Mouse (Mus musculus) MEL (cell line): ENCODE measurements around the gene Prrc2b. TPM values are rescaled to one million over a fixed set of nuclear protein-coding genes. Genes with fewer than 3 reads are reported as not detected.
A peak's percentile ranks its signal among the peaks of the same experiment; 100 is the strongest.

ENCODE experiments used
- DNase-seq: peaks from one replicate; pipeline ENCODE4 v3.0.0; 2011; ENCODE audit warnings: low read depth, low spot score
- H3K27ac ChIP-seq: 2 replicates; pipeline ENCODE4 v1.5.1; 2012; ENCODE audit warnings: low read depth, mild to moderate bottlenecking, control low read depth, low read length, moderate library complexity; ENCODE audit not compliant: control insufficient read depth
- H3K27me3 ChIP-seq, 2 experiments: fragments of 150-350 bp in 1 of 2; sonication (generic) in 1 of 2; 2 replicates each; pipeline ENCODE4 v1.6.1; 2012; ENCODE audit warnings: low read length in 2 of 2, mild to moderate bottlenecking in 2 of 2, improper control_type of control experiment in 1 of 2, moderate library complexity in 1 of 2; ENCODE audit not compliant: insufficient read depth in 2 of 2, control insufficient read depth in 1 of 2
- H3K36me3 ChIP-seq, 2 experiments: 2 replicates each; pipeline ENCODE4 v1.6.1; 2012 to 2014; ENCODE audit warnings: low read length in 2 of 2, improper control_type of control experiment in 1 of 2, inconsistent platforms in 1 of 2, mild to moderate bottlenecking in 1 of 2; ENCODE audit not compliant: insufficient read depth in 2 of 2, control insufficient read depth in 1 of 2
- H3K4me1 ChIP-seq, 2 experiments: fragments of 150-350 bp in 1 of 2; sonication (generic) in 1 of 2; 2 replicates each; pipeline ENCODE4 v1.6.1; 2012; ENCODE audit warnings: low read length in 2 of 2, improper control_type of control experiment in 1 of 2, mild to moderate bottlenecking in 1 of 2; ENCODE audit not compliant: insufficient read depth in 2 of 2, control insufficient read depth in 1 of 2
- H3K4me3 ChIP-seq, 2 experiments: fragments of 150-350 bp in 1 of 2; sonication (generic) in 1 of 2; 2 replicates each; pipeline ENCODE4 v1.5.1; 2012; ENCODE audit warnings: low read depth in 2 of 2, low read length in 2 of 2, mild to moderate bottlenecking in 2 of 2, moderate library complexity in 2 of 2, control low read depth in 1 of 2, improper control_type of control experiment in 1 of 2; ENCODE audit not compliant: control insufficient read depth in 1 of 2, insufficient read depth in 1 of 2
- H3K79me2 ChIP-seq: 2 replicates; pipeline ENCODE4 v1.6.1; 2012; ENCODE audit warnings: mild to moderate bottlenecking, low read length, moderate library complexity; ENCODE audit not compliant: control insufficient read depth, poor library complexity, insufficient read depth
- H3K9ac ChIP-seq: 2 replicates; pipeline ENCODE4 v1.6.1; 2012; ENCODE audit warnings: low read depth, mild to moderate bottlenecking, control low read depth, low read length, moderate library complexity; ENCODE audit not compliant: control insufficient read depth, poor library complexity, severe bottlenecking
- H3K9me3 ChIP-seq: fragments of 150-350 bp; sonication (generic); replicated peaks from 2 replicates; pipeline ENCODE4 v1.6.1; 2012; ENCODE audit warnings: mild to moderate bottlenecking, low read length, improper control_type of control experiment, moderate library complexity; ENCODE audit not compliant: insufficient read depth
- BHLHE40 ChIP-seq: IDR thresholded peaks from 2 replicates; pipeline ENCODE4 v1.6.1; 2012; ENCODE audit warnings: low read depth, mild to moderate bottlenecking, inconsistent platforms, low read length, improper control_type of control experiment, borderline replicate concordance
- CHD1 ChIP-seq: IDR thresholded peaks from 2 replicates; pipeline ENCODE4 v1.6.1; 2012; ENCODE audit warnings: low read depth, mild to moderate bottlenecking, inconsistent platforms, low read length, improper control_type of control experiment
- CHD2 ChIP-seq: IDR thresholded peaks from 2 replicates; pipeline ENCODE4 v1.6.1; 2011; ENCODE audit warnings: low read length, improper control_type of control experiment
- E2F4 ChIP-seq: IDR thresholded peaks from 2 replicates; pipeline ENCODE4 v1.6.1; 2011; ENCODE audit warnings: low read depth, low read length, improper control_type of control experiment, borderline replicate concordance
- ELF1 ChIP-seq: IDR thresholded peaks from 2 replicates; pipeline ENCODE4 v1.6.1; 2014; ENCODE audit warnings: low read depth, mild to moderate bottlenecking, inconsistent platforms, low read length, improper control_type of control experiment, moderate library complexity
- EP300 ChIP-seq, 2 experiments: IDR thresholded peaks; 2 replicates each; pipeline ENCODE4 v1.6.1; 2011; ENCODE audit warnings: improper control_type of control experiment in 2 of 2, low read length in 2 of 2, low read depth in 1 of 2, mild to moderate bottlenecking in 1 of 2
- ETS1 ChIP-seq: IDR thresholded peaks from 2 replicates; pipeline ENCODE4 v1.6.1; 2012; ENCODE audit warnings: low read depth, mild to moderate bottlenecking, inconsistent platforms, low read length, improper control_type of control experiment, moderate library complexity
- GABPA ChIP-seq: IDR thresholded peaks from 2 replicates; pipeline ENCODE4 v1.6.1; 2012; ENCODE audit warnings: low read depth, mild to moderate bottlenecking, inconsistent platforms, low read length, improper control_type of control experiment, moderate library complexity
- GATA1 ChIP-seq: IDR thresholded peaks from 2 replicates; pipeline ENCODE4 v1.6.1; 2011; ENCODE audit warnings: low read depth, low read length, improper control_type of control experiment
- HCFC1 ChIP-seq: IDR thresholded peaks from 2 replicates; pipeline ENCODE4 v1.6.1; 2012; ENCODE audit warnings: low read depth, mild to moderate bottlenecking, inconsistent platforms, low read length, improper control_type of control experiment, moderate library complexity
- JUND ChIP-seq: IDR thresholded peaks from 2 replicates; pipeline ENCODE4 v1.6.1; 2011; ENCODE audit warnings: low read depth, mild to moderate bottlenecking, improper control_type of control experiment, low read length
- KAT2A ChIP-seq: conservative IDR thresholded peaks from 2 replicates; pipeline ENCODE4 v1.6.1; 2012; ENCODE audit warnings: low read depth, low read length, improper control_type of control experiment, inconsistent platforms
- MAFK ChIP-seq: IDR thresholded peaks from 2 replicates; pipeline ENCODE4 v1.6.1; 2011; ENCODE audit warnings: low read depth, mild to moderate bottlenecking, low read length, improper control_type of control experiment, borderline replicate concordance
- MAX ChIP-seq: IDR thresholded peaks from 2 replicates; pipeline ENCODE4 v1.6.1; 2011; ENCODE audit warnings: low read length, improper control_type of control experiment
- MAZ ChIP-seq: IDR thresholded peaks from 2 replicates; pipeline ENCODE4 v1.6.1; 2012; ENCODE audit warnings: low read depth, mild to moderate bottlenecking, inconsistent platforms, low read length, improper control_type of control experiment
- MEF2A ChIP-seq: IDR thresholded peaks from 2 replicates; pipeline ENCODE4 v1.6.1; 2014; ENCODE audit warnings: low read depth, mild to moderate bottlenecking, inconsistent platforms, low read length, improper control_type of control experiment; ENCODE audit not compliant: poor library complexity, insufficient replicate concordance, severe bottlenecking; ENCODE audit errors: extremely low read depth
- MYB ChIP-seq: IDR thresholded peaks from 2 replicates; pipeline ENCODE4 v1.6.1; 2011; ENCODE audit warnings: mild to moderate bottlenecking, low read depth, low read length, improper control_type of control experiment
- MYC ChIP-seq: IDR thresholded peaks from 2 replicates; pipeline ENCODE4 v1.6.1; 2011; ENCODE audit warnings: low read depth, mild to moderate bottlenecking, low read length, improper control_type of control experiment, moderate library complexity
- NELFE ChIP-seq: IDR thresholded peaks from 2 replicates; pipeline ENCODE4 v1.6.1; 2011; ENCODE audit warnings: low read depth, low read length, improper control_type of control experiment
- NRF1 ChIP-seq: IDR thresholded peaks from 2 replicates; pipeline ENCODE4 v1.6.1; 2014; ENCODE audit warnings: low read depth, mild to moderate bottlenecking, inconsistent platforms, low read length, improper control_type of control experiment, moderate library complexity; ENCODE audit not compliant: poor library complexity, insufficient read depth, severe bottlenecking
- POLR2A ChIP-seq, 2 experiments: IDR thresholded peaks; 2 replicates each; pipeline ENCODE4 v1.6.1; 2011 to 2012; ENCODE audit warnings: low read length in 2 of 2, mild to moderate bottlenecking in 2 of 2, control low read depth in 1 of 2, improper control_type of control experiment in 1 of 2, low read depth in 1 of 2, moderate library complexity in 1 of 2; ENCODE audit not compliant: control insufficient read depth in 1 of 2, insufficient read depth in 1 of 2, poor library complexity in 1 of 2
- POLR2AphosphoS2 ChIP-seq: IDR thresholded peaks from 2 replicates; pipeline ENCODE4 v1.6.1; 2011; ENCODE audit warnings: low read length, improper control_type of control experiment
- POLR2AphosphoS5 ChIP-seq: IDR thresholded peaks from 2 replicates; pipeline ENCODE4 v1.6.1; 2012; ENCODE audit warnings: low read depth, borderline replicate concordance, mild to moderate bottlenecking, inconsistent platforms, low read length, moderate library complexity, mixed read lengths
- RAD21 ChIP-seq: IDR thresholded peaks from 2 replicates; pipeline ENCODE4 v1.6.1; 2011; ENCODE audit warnings: mild to moderate bottlenecking, low read depth, low read length, improper control_type of control experiment
- RCOR1 ChIP-seq: IDR thresholded peaks from 2 replicates; pipeline ENCODE4 v1.6.1; 2012; ENCODE audit warnings: low read depth, mild to moderate bottlenecking, inconsistent platforms, low read length, improper control_type of control experiment
- SIN3A ChIP-seq: IDR thresholded peaks from 2 replicates; pipeline ENCODE4 v1.6.1; 2012; ENCODE audit warnings: low read length, improper control_type of control experiment, inconsistent platforms
- SMC3 ChIP-seq: IDR thresholded peaks from 2 replicates; pipeline ENCODE4 v1.6.1; 2011; ENCODE audit warnings: low read depth, low read length, improper control_type of control experiment
- TAL1 ChIP-seq: IDR thresholded peaks from 2 replicates; pipeline ENCODE4 v1.6.1; 2012; ENCODE audit warnings: mild to moderate bottlenecking, inconsistent platforms, low read length, moderate library complexity, mixed read lengths
- TBP ChIP-seq: IDR thresholded peaks from 2 replicates; pipeline ENCODE4 v1.8.0; 2011; ENCODE audit warnings: low read depth, low read length, improper control_type of control experiment
- TCF12 ChIP-seq: IDR thresholded peaks from 2 replicates; pipeline ENCODE4 v1.6.1; 2014; ENCODE audit warnings: low read depth, mild to moderate bottlenecking, inconsistent platforms, low read length, improper control_type of control experiment, moderate library complexity
- UBTF ChIP-seq: IDR thresholded peaks from 2 replicates; pipeline ENCODE4 v1.6.1; 2012; ENCODE audit warnings: low read depth, mild to moderate bottlenecking, inconsistent platforms, low read length, improper control_type of control experiment, moderate library complexity, borderline replicate concordance; ENCODE audit not compliant: insufficient read depth
- USF1 ChIP-seq: IDR thresholded peaks from 2 replicates; pipeline ENCODE4 v1.6.1; 2014; ENCODE audit warnings: low read depth, mild to moderate bottlenecking, inconsistent platforms, low read length, improper control_type of control experiment, moderate library complexity
- ZC3H11A ChIP-seq: IDR thresholded peaks from 2 replicates; pipeline ENCODE4 v1.6.1; 2012; ENCODE audit warnings: low read depth, mild to moderate bottlenecking, inconsistent platforms, low read length, improper control_type of control experiment
- ZKSCAN1 ChIP-seq: IDR thresholded peaks from 2 replicates; pipeline ENCODE4 v1.6.1; 2012; ENCODE audit warnings: low read depth, mild to moderate bottlenecking, inconsistent platforms, low read length, improper control_type of control experiment, moderate library complexity
- ZMIZ1 ChIP-seq: IDR thresholded peaks from 2 replicates; pipeline ENCODE4 v1.6.1; 2012; ENCODE audit warnings: low read depth, mild to moderate bottlenecking, inconsistent platforms, low read length, improper control_type of control experiment, moderate library complexity
- ZNF384 ChIP-seq: IDR thresholded peaks from 2 replicates; pipeline ENCODE4 v1.6.1; 2012; ENCODE audit warnings: low read depth, mild to moderate bottlenecking, inconsistent platforms, low read length, improper control_type of control experiment
- polyA plus RNA-seq, 2 experiments: library from polyadenylated mRNA; stranded (reverse) in 1 of 2; unstranded in 1 of 2; fragments of >175 nt in 1 of 2; fragments of >200 nt in 1 of 2; gene quantifications; 2 replicates each; pipeline versions ENCODE4 v1.2.1 to v1.2.4; 2012; ENCODE audit warnings: low replicate concordance in 2 of 2, low read depth in 1 of 2; ENCODE audit not compliant: insufficient read length in 2 of 2, insufficient read depth in 1 of 2, missing spikeins in 1 of 2
- total RNA-seq: library from RNA; depleted of rRNA; stranded (reverse); fragments of 300-350 nt; gene quantifications from 2 replicates; pipeline ENCODE4 v1.2.3, GENCODE M21; 2012

Gene Prrc2b
- total and polyA plus RNA-seq, 3 experiments = 14.8 to 42.9 (median 42.2) TPM

- Histone ChIP-seq H3K27ac (peak overlapping the region; percentile 90), H3K4me3 (peak overlapping the region; percentile 82 to 84), H3K4me1 (peaks cover 7 to 11% of the 10 kb centered on the region in 2 experiments), H3K36me3 (peaks cover 0 to 13% of the 10 kb centered on the region in 2 experiments; a peak in 2 of 4 replicates), H3K79me2 (peaks cover 1% of the 10 kb centered on the region; the same call in 1 of the 2 replicates), H3K9me3 (no peaks in the 10 kb centered on the region), H3K9ac (peak overlapping the region; percentile 89), H3K27me3 (no peaks in the 10 kb centered on the region)
- DNase-seq = peak; percentile 99
- TF ChIP-seq ELF1 (peak; percentile 75), MYB (no peak), POLR2A (IDR thresholded peaks at IDR 0.05; ENCODE audit: control insufficient read depth in 1 of 2, insufficient read depth in 1 of 2, low read depth in 1 of 2, low read length in 2 of 2, poor library complexity in 1 of 2) (peak; percentile 91 to 95), RAD21 (no peak), TAL1 (no peak), SIN3A (peak; percentile 97), EP300 (IDR thresholded peaks at IDR 0.05; ENCODE audit: low read depth in 1 of 2, low read length in 2 of 2) (no peak), GABPA (peak; percentile 49; the same call in 1 of the 2 replicates), ETS1 (0 out of 2 replicates have a peak, but pooled peaks have one; percentile 41), RCOR1 (no peak), BHLHE40 (no peak), SMC3 (no peak), NELFE (peak; percentile 92), TCF12 (peak; percentile 62), UBTF (no peak), JUND (0 out of 2 replicates have a peak, but pooled peaks have one; percentile 23), CHD2 (peak; percentile 91), GATA1 (peak; percentile 28; the same call in 1 of the 2 replicates), NRF1 (peak; percentile 84), ZMIZ1 (peak; percentile 89; the same call in 1 of the 2 replicates), USF1 (no peak), MAFK (no peak), MAX (no peak), MEF2A (no peak), E2F4 (no peak; the same call in 1 of the 2 replicates), ZC3H11A (no peak; the same call in 1 of the 2 replicates), POLR2AphosphoS2 (peak; percentile 90), CHD1 (no peak), MAZ (peak; percentile 98), MYC (peak; percentile 67; the same call in 1 of the 2 replicates), KAT2A (peak; percentile 80), TBP (peak; percentile 76), ZNF384 (peak; percentile 98), ZKSCAN1 (no peak), HCFC1 (peak; percentile 94), POLR2AphosphoS5 (no peak)
Observed at GRCm38 (mm10) chr2:32137667-32138266, 13.1 kb upstream of the Prrc2b start.
